ENCODE assay signal across 8 mouse cellular contexts in genomic region chr6:115994877-115995520, GRCm38 (mm10). TPM values are rescaled to one million over a fixed set of nuclear protein-coding genes. Genes with fewer than 3 reads are reported as not detected.
DNase-seq lines count a peak whose midpoint lies in the region; ATAC-seq and TF ChIP-seq lines count a peak whose summit lies in the region.

Gene Plxnd1 (minus strand): TSS chr6:115995005.

- 0 out of 2 replicates have a peak within 1 kb of the TSS, but pooled peaks have one; percentile 8 for H3K27ac ChIP-seq in embryonic facial prominence, embryonic 11.5 days (replicated peaks; ENCODE audit: low read depth, low read length)
- peak within 1 kb of the TSS; percentile 73 for H3K27ac ChIP-seq in intestine, postnatal 0 days (ENCODE audit: low read depth, low read length)
- H3K27ac ChIP-seq in midbrain, embryonic 11.5 days (ENCODE audit: low read depth, low read length): no peak within 1 kb of the TSS

- H3K27me3 ChIP-seq in embryonic facial prominence, embryonic 11.5 days (ENCODE audit: control insufficient read depth, insufficient read depth, low read length): peaks cover 23% of the 10 kb centered on the region
- H3K27me3 ChIP-seq in intestine, postnatal 0 days (replicated peaks; ENCODE audit: control insufficient read depth, insufficient read depth, low read length): peaks cover 27% of the 10 kb centered on the region
- H3K27me3 ChIP-seq in midbrain, embryonic 11.5 days (ENCODE audit: control insufficient read depth, insufficient read depth, low read length): peaks cover 46% of the 10 kb centered on the region

- peak within 1 kb of the TSS; percentile 57 for H3K4me3 ChIP-seq in embryonic facial prominence, embryonic 11.5 days (ENCODE audit: low read depth, low read length)
- peak within 1 kb of the TSS; percentile 52 for H3K4me3 ChIP-seq in intestine, postnatal 0 days (ENCODE audit: low read depth, low read length)
- peak within 1 kb of the TSS; percentile 53 for H3K4me3 ChIP-seq in midbrain, embryonic 11.5 days (ENCODE audit: low read depth, low read length)

- no peak for TF ChIP-seq CTCF in intestine, postnatal 0 days (IDR thresholded peaks at IDR 0.05; ENCODE audit: low read depth)

- intact Hi-C loops in left cerebral cortex, postnatal 4 days (cut with DNase I): loop anchor here (5.0 kb wide), 1 partner anchor 103 kb away; no protein-coding TSS in a partner anchor

- WGBS in embryonic facial prominence, embryonic 11.5 days: under 1% methylated on average over 26 of the region's 51 CpGs
- under 1% methylated on average over 37 of the region's 51 CpGs for whole genome bisulfite sequencing in intestine, postnatal 0 days
- WGBS in midbrain, embryonic 11.5 days: under 1% methylated on average over 33 of the region's 51 CpGs

- H3K9me3 ChIP-seq in embryonic facial prominence, embryonic 11.5 days (replicated peaks; ENCODE audit: control insufficient read depth, low read length): no peaks in the 10 kb centered on the region
- no peaks in the 10 kb centered on the region for H3K9me3 ChIP-seq in intestine, postnatal 0 days (ENCODE audit: control insufficient read depth)
- no peaks in the 10 kb centered on the region for H3K9me3 ChIP-seq in midbrain, embryonic 11.5 days (ENCODE audit: control insufficient read depth, low read length)

- H3K4me2 ChIP-seq in embryonic facial prominence, embryonic 11.5 days (ENCODE audit: low read depth, low read length): peak within 1 kb of the TSS; percentile 87
- H3K4me2 ChIP-seq in intestine, postnatal 0 days (replicated peaks; ENCODE audit: low read depth): peak within 1 kb of the TSS; percentile 86
- H3K4me2 ChIP-seq in midbrain, embryonic 11.5 days: peak within 1 kb of the TSS; percentile 68

- DNase-seq in adrenal gland, postnatal 14 days: peak; percentile 99
- peak; percentile 90 for DNase-seq in embryonic facial prominence, embryonic 11.5 days (ENCODE audit: low spot score)
- peak; percentile 85 for DNase-seq in left cerebral cortex, postnatal 4 days
- DNase-seq in midbrain, embryonic 11.5 days (ENCODE audit: low spot score, missing footprints): peak; percentile 99
- DNase-seq in right cerebral cortex, postnatal 4 days: peak; percentile 72
- DNase-seq in yolk sac, embryonic 10.5 days (ENCODE audit: low spot score): peak; percentile 90

- H3K4me1 ChIP-seq in embryonic facial prominence, embryonic 11.5 days (ENCODE audit: control insufficient read depth, insufficient read depth, low read length): peaks cover 23% of the 10 kb centered on the region
- no peaks in the 10 kb centered on the region for H3K4me1 ChIP-seq in intestine, postnatal 0 days (replicated peaks; ENCODE audit: control insufficient read depth, insufficient read depth, low read length)
- H3K4me1 ChIP-seq in midbrain, embryonic 11.5 days (ENCODE audit: control insufficient read depth, insufficient read depth, low read length): peaks cover 16% of the 10 kb centered on the region

- no peaks in the 10 kb centered on the region for H3K36me3 ChIP-seq in embryonic facial prominence, embryonic 11.5 days (replicated peaks; ENCODE audit: control insufficient read depth, insufficient read depth, low read depth, low read length)
- H3K36me3 ChIP-seq in intestine, postnatal 0 days (ENCODE audit: control insufficient read depth, insufficient read depth): no peaks in the 10 kb centered on the region
- H3K36me3 ChIP-seq in midbrain, embryonic 11.5 days (ENCODE audit: control insufficient read depth, insufficient read depth, low read length): no peaks in the 10 kb centered on the region

- peak; percentile 22; the same call in 1 of the 2 replicates for ATAC-seq in embryonic facial prominence, embryonic 11.5 days (replicated peaks; ENCODE audit: insufficient number of reproducible peaks, low FRiP score, low TSS enrichment, low read depth)
- ATAC-seq in granulocyte monocyte progenitor cell, adult 5-6 weeks (replicated peaks; ENCODE audit: poor library complexity, severe bottlenecking): peak; percentile 75
- peak; percentile 84 for ATAC-seq in intestine, postnatal 0 days
- ATAC-seq in midbrain, embryonic 11.5 days (ENCODE audit: low FRiP score): peak; percentile 85

- peak within 1 kb of the TSS; percentile 50 for H3K9ac ChIP-seq in embryonic facial prominence, embryonic 11.5 days (replicated peaks; ENCODE audit: low read length)
- H3K9ac ChIP-seq in intestine, postnatal 0 days (ENCODE audit: low read depth, low read length): peak within 1 kb of the TSS; percentile 41
- peak within 1 kb of the TSS; percentile 58 for H3K9ac ChIP-seq in midbrain, embryonic 11.5 days (ENCODE audit: low read length)

RNA-seq across cellular contexts. Expression of gene Plxnd1, which starts in this region (rescaled TPM):
- 154 and 173 TPM in 2 replicates for total RNA-seq in adrenal gland, postnatal 14 days (2021)
- 19.1 and 20.3 TPM in 2 replicates for polyA plus RNA-seq in embryonic facial prominence, embryonic 11.5 days (2014; fragmentation: Nextera tagmentation; extraction: Ambion mirVana)
- total RNA-seq in granulocyte monocyte progenitor cell, adult 5-6 weeks (2014; fragmentation: Nextera tagmentation): 29.1 and 38.2 TPM in 2 replicates
- 43.3 and 46.6 TPM in 2 replicates for total RNA-seq in granulocyte monocyte progenitor cell, adult 5-6 weeks (2017)
- 8.2 and 9.6 TPM in 2 replicates for polyA plus RNA-seq in intestine, postnatal 0 days (2015; fragmentation: Nextera tagmentation; extraction: Ambion mirVana)
- 100 to 1,000 TPM; 167 to 181 TPM for total RNA-seq in left cerebral cortex, postnatal 4 days (2021)
- polyA plus RNA-seq in midbrain, embryonic 11.5 days (2014; fragmentation: Nextera tagmentation; extraction: Ambion mirVana): 13.2 and 17.5 TPM in 2 replicates

Comparison
In these comparisons a context has a peak if more than half of its experiments do, and no peak if none do; other contexts are left out.
1. ATAC-seq: peak in every context shown above with its lines; median percentile 85 in midbrain, embryonic 11.5 days; 84 in intestine, postnatal 0 days; 75 in granulocyte monocyte progenitor cell, adult 5-6 weeks; 22 in embryonic facial prominence, embryonic 11.5 days.